Mouse (Mus musculus): ENCODE measurements at regions not wholly inside any gene's neighbourhood (a gene's known extent, or its start where the extent isn't known, plus 50 kb on each side); places are given as distances from the start of the nearest gene placed in this dataset.

DNA sequence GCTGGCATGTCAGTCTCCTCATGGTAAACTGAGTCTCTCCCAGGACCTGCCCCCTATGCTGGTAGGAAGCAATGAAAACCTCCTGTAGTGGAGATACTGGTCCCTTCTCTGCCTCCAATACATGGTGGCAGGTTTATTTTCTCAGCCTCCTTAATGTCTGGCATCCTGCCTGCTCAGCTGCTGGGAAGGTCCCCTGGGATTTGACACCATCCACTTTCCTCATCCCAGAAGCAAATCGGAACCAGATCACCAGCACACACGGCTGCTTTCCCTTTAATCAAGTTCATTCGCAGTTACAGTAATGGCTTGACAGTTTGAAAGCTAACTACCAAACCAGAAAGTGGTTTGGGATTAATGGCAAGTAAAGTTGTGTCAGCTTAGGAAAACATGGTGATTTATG lies 359.0 kb upstream of the Adamts16 start:
- Histone ChIP-seq H3K4me1 (peaks cover 4% of the 10 kb centered on the region; the same call in 1 of the 2 replicates), H3K9me3 (no peaks in the 10 kb centered on the region), H3K4me3 (no peak overlapping the region), H3K36me3 (no peaks in the 10 kb centered on the region), H3K27ac (no peak overlapping the region), H3K9ac (no peak overlapping the region), H3K27me3 (no peaks in the 10 kb centered on the region), H3K4me2 (no peak overlapping the region)
- no peak for ATAC-seq (ENCODE audit: insufficient number of reproducible peaks, low FRiP score, low TSS enrichment, low read depth)
- 9% methylated on average over 3 of the region's 3 CpGs for WGBS

- no peak overlapping the region for H3K27ac ChIP-seq
- H3K36me3 ChIP-seq = no peaks in the 10 kb centered on the region
- WGBS = 76% methylated on average over 4 of the region's 4 CpGs
- no peak overlapping the region for H3K4me2 ChIP-seq
- ATAC-seq (ENCODE audit: insufficient number of reproducible peaks, low FRiP score, low TSS enrichment, low read depth) = no peak
- no peaks in the 10 kb centered on the region for H3K27me3 ChIP-seq
- H3K9ac ChIP-seq = no peak overlapping the region
- H3K4me3 ChIP-seq = no peak overlapping the region
- H3K4me1 ChIP-seq = peaks cover 3% of the 10 kb centered on the region; the same call in 1 of the 2 replicates
- H3K9me3 ChIP-seq = no peaks in the 10 kb centered on the region
Observed at GRCm38 (mm10) chr13:71195675-71196074, 354.1 kb upstream of the Adamts16 start.

- H3K4me1 ChIP-seq = no peaks in the 10 kb centered on the region
- H3K4me2 ChIP-seq = no peak overlapping the region
- ATAC-seq (ENCODE audit: insufficient number of reproducible peaks, low FRiP score, low TSS enrichment, low read depth) = no peak
- no peak overlapping the region for H3K9ac ChIP-seq
- H3K27ac ChIP-seq = no peak overlapping the region
- no peaks in the 10 kb centered on the region for H3K36me3 ChIP-seq
- WGBS = 74% methylated on average over 4 of the region's 4 CpGs
- H3K4me3 ChIP-seq = no peak overlapping the region
- H3K9me3 ChIP-seq = no peaks in the 10 kb centered on the region
- H3K27me3 ChIP-seq = 0 out of 2 replicates have a peak, but pooled peaks cover 5% of the 10 kb centered on the region
Observed at GRCm38 (mm10) chr13:71184500-71184899, 342.9 kb upstream of the Adamts16 start.

- Histone ChIP-seq H3K36me3 (no peaks in the 10 kb centered on the region), H3K27ac (no peak overlapping the region), H3K9ac (no peak overlapping the region), H3K4me1 (no peaks in the 10 kb centered on the region), H3K9me3 (no peaks in the 10 kb centered on the region), H3K27me3 (0 out of 2 replicates have a peak, but pooled peaks cover 5% of the 10 kb centered on the region), H3K4me2 (no peak overlapping the region), H3K4me3 (no peak overlapping the region)
- no peak for ATAC-seq (ENCODE audit: insufficient number of reproducible peaks, low FRiP score, low TSS enrichment, low read depth)
Observed at GRCm38 (mm10) chr13:71179083-71179482, 337.5 kb upstream of the Adamts16 start.

DNA sequence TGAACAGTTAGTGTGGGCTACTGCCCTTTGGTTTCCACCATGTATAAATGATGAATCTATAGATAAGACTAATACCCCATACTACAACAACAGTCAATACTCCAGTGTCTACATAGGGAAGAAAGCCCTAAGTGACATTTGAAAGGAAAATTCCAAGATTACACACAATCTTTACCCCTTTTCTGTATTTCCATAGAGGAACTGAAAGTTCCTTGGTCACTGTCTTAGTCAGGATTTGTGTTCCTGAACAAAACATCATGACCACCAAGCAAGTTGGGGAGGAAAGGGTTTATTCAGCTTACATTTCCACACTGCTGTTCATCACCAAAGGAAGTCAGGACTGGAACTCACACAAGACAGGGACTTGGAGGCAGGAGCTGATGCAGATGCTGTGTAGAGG lies 332.7 kb upstream of the Adamts16 start:
- H3K4me2 ChIP-seq = no peak overlapping the region
- no peaks in the 10 kb centered on the region for H3K36me3 ChIP-seq
- H3K9ac ChIP-seq = no peak overlapping the region

GRCm38 (mm10) chr13:71166226-71166625 lies 324.6 kb upstream of the Adamts16 start:
- no peaks in the 10 kb centered on the region for H3K27me3 ChIP-seq
- no peak overlapping the region for H3K4me3 ChIP-seq
- no peak for ATAC-seq (ENCODE audit: insufficient number of reproducible peaks, low FRiP score, low TSS enrichment, low read depth)
- H3K9me3 ChIP-seq = no peaks in the 10 kb centered on the region
- WGBS = 34% methylated on average over 3 of the region's 3 CpGs
- H3K9ac ChIP-seq = no peak overlapping the region
- H3K27ac ChIP-seq = no peak overlapping the region
- no peak overlapping the region for H3K4me2 ChIP-seq
- H3K4me1 ChIP-seq = no peaks in the 10 kb centered on the region
- H3K36me3 ChIP-seq = no peaks in the 10 kb centered on the region

More for the DNA sequence above, 332.7 kb upstream of the Adamts16 start:
- ATAC-seq (ENCODE audit: insufficient number of reproducible peaks, low FRiP score, low TSS enrichment, low read depth) = no peak
- H3K4me1 ChIP-seq = no peaks in the 10 kb centered on the region
- H3K27me3 ChIP-seq = no peaks in the 10 kb centered on the region
- H3K27ac ChIP-seq = no peak overlapping the region
- H3K9me3 ChIP-seq = no peaks in the 10 kb centered on the region
- no peak overlapping the region for H3K4me3 ChIP-seq

- 72% methylated on average over 20 of the region's 20 CpGs for WGBS
- H3K9me3 ChIP-seq = no peaks in the 10 kb centered on the region
- H3K4me2 ChIP-seq = no peak overlapping the region
- no peaks in the 10 kb centered on the region for H3K27me3 ChIP-seq
- no peak overlapping the region for H3K4me3 ChIP-seq
- H3K36me3 ChIP-seq = no peaks in the 10 kb centered on the region
- no peak overlapping the region for H3K27ac ChIP-seq
- H3K4me1 ChIP-seq = no peaks in the 10 kb centered on the region
- H3K9ac ChIP-seq = no peak overlapping the region
- no peak for ATAC-seq (ENCODE audit: insufficient number of reproducible peaks, low FRiP score, low TSS enrichment, low read depth)
Observed at GRCm38 (mm10) chr13:71165096-71165920, 323.7 kb upstream of the Adamts16 start.

GRCm38 (mm10) chr13:71164012-71164411 lies 322.4 kb upstream of the Adamts16 start:
- H3K27me3 ChIP-seq = no peaks in the 10 kb centered on the region
- 91% methylated on average over 2 of the region's 2 CpGs for WGBS

GRCm38 (mm10) chr13:71162952-71163351 lies 321.3 kb upstream of the Adamts16 start:
- no peak overlapping the region for H3K27ac ChIP-seq
- H3K4me2 ChIP-seq = no peak overlapping the region
- no peak overlapping the region for H3K4me3 ChIP-seq
- WGBS = 76% methylated on average over 2 of the region's 2 CpGs
- H3K27me3 ChIP-seq = no peaks in the 10 kb centered on the region
- ATAC-seq (ENCODE audit: insufficient number of reproducible peaks, low FRiP score, low TSS enrichment, low read depth) = no peak
- H3K36me3 ChIP-seq = no peaks in the 10 kb centered on the region
- H3K9me3 ChIP-seq = no peaks in the 10 kb centered on the region
- no peak overlapping the region for H3K9ac ChIP-seq
- no peaks in the 10 kb centered on the region for H3K4me1 ChIP-seq

More at GRCm38 (mm10) chr13:71164012-71164411, 322.4 kb upstream of the Adamts16 start:
- Histone ChIP-seq H3K4me1 (no peaks in the 10 kb centered on the region), H3K36me3 (no peaks in the 10 kb centered on the region), H3K9me3 (no peaks in the 10 kb centered on the region), H3K27ac (no peak overlapping the region), H3K4me3 (no peak overlapping the region), H3K9ac (no peak overlapping the region), H3K4me2 (no peak overlapping the region)
- ATAC-seq (ENCODE audit: insufficient number of reproducible peaks, low FRiP score, low TSS enrichment, low read depth) = no peak

GRCm38 (mm10) chr13:71158300-71158860 lies 316.8 kb upstream of the Adamts16 start:
- no peak overlapping the region for H3K4me3 ChIP-seq
- H3K27me3 ChIP-seq = no peaks in the 10 kb centered on the region
- H3K9me3 ChIP-seq = no peaks in the 10 kb centered on the region
- ATAC-seq (ENCODE audit: insufficient number of reproducible peaks, low FRiP score, low TSS enrichment, low read depth) = no peak
- no peak overlapping the region for H3K9ac ChIP-seq
- no peaks in the 10 kb centered on the region for H3K36me3 ChIP-seq
- H3K27ac ChIP-seq = no peak overlapping the region
- H3K4me2 ChIP-seq = no peak overlapping the region
- 64% methylated on average over 13 of the region's 13 CpGs for WGBS
- no peaks in the 10 kb centered on the region for H3K4me1 ChIP-seq

DNA sequence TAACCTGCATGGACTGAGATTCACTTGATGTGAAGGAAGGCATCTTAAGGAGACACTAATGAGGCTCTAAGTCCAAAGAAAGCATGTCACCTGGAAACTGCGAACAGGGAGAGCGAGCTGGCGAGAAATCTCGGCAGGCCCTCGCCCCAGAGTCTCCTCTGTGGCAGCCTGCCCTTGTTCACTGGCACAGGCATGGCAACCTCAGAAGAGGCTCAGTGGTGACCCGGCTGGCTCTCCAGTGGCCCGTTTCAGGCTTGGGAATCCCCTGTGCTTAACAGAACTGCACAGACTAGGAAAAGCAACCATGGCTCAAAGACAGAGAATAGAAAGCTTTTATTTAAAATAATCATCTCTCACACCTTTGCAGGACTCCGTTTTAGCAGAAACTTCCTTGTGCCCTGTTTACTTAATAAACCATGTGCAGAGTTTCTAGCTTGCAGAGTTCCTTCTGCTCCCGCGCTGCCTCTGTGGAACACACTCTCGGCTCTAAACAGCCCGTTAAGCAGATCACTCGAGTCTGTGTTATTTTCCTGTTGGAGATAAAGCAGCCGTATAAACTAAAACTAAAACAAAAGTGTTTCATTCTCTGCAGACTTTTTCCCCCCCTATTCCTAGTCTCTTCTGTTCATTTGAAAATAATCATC lies 316.2 kb upstream of the Adamts16 start:
- Histone ChIP-seq H3K9ac (no peak overlapping the region), H3K4me2 (no peak overlapping the region), H3K27me3 (no peaks in the 10 kb centered on the region), H3K4me1 (no peaks in the 10 kb centered on the region), H3K27ac (no peak overlapping the region), H3K4me3 (no peak overlapping the region), H3K36me3 (no peaks in the 10 kb centered on the region), H3K9me3 (no peaks in the 10 kb centered on the region)
- WGBS = 63% methylated on average over 14 of the region's 14 CpGs
- no peak for ATAC-seq (ENCODE audit: insufficient number of reproducible peaks, low FRiP score, low TSS enrichment, low read depth)

- H3K4me1 ChIP-seq = no peaks in the 10 kb centered on the region
- 77% methylated on average over 1 of the region's 1 CpGs for WGBS
- H3K27ac ChIP-seq = no peak overlapping the region
- no peak overlapping the region for H3K9ac ChIP-seq
- H3K4me3 ChIP-seq = no peak overlapping the region
- no peak for ATAC-seq (ENCODE audit: insufficient number of reproducible peaks, low FRiP score, low TSS enrichment, low read depth)
- H3K27me3 ChIP-seq = no peaks in the 10 kb centered on the region
- H3K36me3 ChIP-seq = no peaks in the 10 kb centered on the region
- H3K4me2 ChIP-seq = no peak overlapping the region
- H3K9me3 ChIP-seq = no peaks in the 10 kb centered on the region
Observed at GRCm38 (mm10) chr13:71150092-71150491, 308.5 kb upstream of the Adamts16 start.

Measured in limb, embryonic 15.5 days (tissue).